Mouse (Mus musculus): ENCODE measurements around the gene Dspp.

GRCm38 (mm10) chr5:104163536-104163935 is 7.0 kb upstream of the Dspp start:
- no peak for TF ChIP-seq CTCF (IDR thresholded peaks at IDR 0.05; ENCODE audit: control insufficient read depth, insufficient read depth, insufficient read length)
- no peak for TF ChIP-seq USF1 (IDR thresholded peaks at IDR 0.05; ENCODE audit: low read depth)
- TF ChIP-seq MYOD1 (IDR thresholded peaks at IDR 0.05; ENCODE audit: control insufficient read depth, insufficient read length, low read depth), result no peak
- no peak for TF ChIP-seq MYOG (IDR thresholded peaks at IDR 0.05; ENCODE audit: control insufficient read depth, extremely low read depth, insufficient read length)
- TF ChIP-seq FOSL1 (IDR thresholded peaks at IDR 0.05; ENCODE audit: insufficient read depth, low read length, poor library complexity, severe bottlenecking), result no peak
- TF ChIP-seq MAX (IDR thresholded peaks at IDR 0.05), result no peak
